Mouse (Mus musculus): Measurements from ENCODE around the gene Fam107b.

GRCm38 (mm10) chr2:3775569-3775968, 205.3 kb downstream of the Fam107b start:
- TF ChIP-seq CTCF (IDR thresholded peaks at IDR 0.05; ENCODE audit: low read depth, low read length), result no peak
- TF ChIP-seq TAL1 (conservative IDR thresholded peaks at IDR 0.05; ENCODE audit: low read depth, low read length), result no peak
- no peak for TF ChIP-seq GATA1 (IDR thresholded peaks at IDR 0.05; ENCODE audit: borderline replicate concordance, low read length)
- TF ChIP-seq GATA2 (IDR thresholded peaks at IDR 0.05; ENCODE audit: borderline replicate concordance, low read depth, low read length), result no peak
- TF ChIP-seq POLR2AphosphoS5 (IDR thresholded peaks at IDR 0.05; ENCODE audit: insufficient replicate concordance, low read depth, low read length), result no peak
